Mouse (Mus musculus): ENCODE measurements around the gene H2-DMb2. TPM values are rescaled to one million over a fixed set of nuclear protein-coding genes. Genes with fewer than 3 reads are reported as not detected.

The H2-DMb2 gene
- polyA plus RNA-seq, 1 experiment from 2014 or later, result 0.35 TPM

GRCm38 (mm10) chr17:34127475-34127874 is 15.6 kb upstream of the H2-DMb2 start:
- H3K27me3 ChIP-seq (replicated peaks), result peaks cover 40% of the 10 kb centered on the region
- WGBS (ENCODE audit: insufficient replicate concordance), result 10% methylated on average over 6 of the region's 6 CpGs
- H3K27ac ChIP-seq, result no peak overlapping the region
- H3K4me3 ChIP-seq, result no peak overlapping the region
- peaks cover 67% of the 10 kb centered on the region for H3K4me1 ChIP-seq
- H3K9ac ChIP-seq, result peak overlapping the region; percentile 25; the same call in 1 of the 2 replicates
- ATAC-seq, result peak; percentile 50; the same call in 1 of the 2 replicates
- H3K36me3 ChIP-seq, result no peaks in the 10 kb centered on the region
- no peaks in the 10 kb centered on the region for H3K9me3 ChIP-seq (replicated peaks)
- H3K4me2 ChIP-seq, result peak overlapping the region; percentile 13; the same call in 1 of the 2 replicates

GRCm38 (mm10) chr17:34128264-34128937 is 14.7 kb upstream of the H2-DMb2 start:
- WGBS (ENCODE audit: insufficient replicate concordance), result 26% methylated on average over 13 of the region's 13 CpGs
- no peak for ATAC-seq
- no peaks in the 10 kb centered on the region for H3K9me3 ChIP-seq (replicated peaks)
- no peak overlapping the region for H3K9ac ChIP-seq
- H3K4me1 ChIP-seq, result peaks cover 59% of the 10 kb centered on the region
- peak overlapping the region; percentile 24 for H3K4me2 ChIP-seq
- H3K27ac ChIP-seq, result no peak overlapping the region
- H3K36me3 ChIP-seq, result no peaks in the 10 kb centered on the region
- no peak overlapping the region for H3K4me3 ChIP-seq
- peaks cover 40% of the 10 kb centered on the region for H3K27me3 ChIP-seq (replicated peaks)

- H3K27me3 ChIP-seq (replicated peaks), result peaks cover 40% of the 10 kb centered on the region
- H3K27ac ChIP-seq, result no peak overlapping the region
- no peaks in the 10 kb centered on the region for H3K36me3 ChIP-seq
- WGBS (ENCODE audit: insufficient replicate concordance), result 16% methylated on average over 18 of the region's 18 CpGs
- H3K9ac ChIP-seq, result no peak overlapping the region
- H3K4me1 ChIP-seq, result peaks cover 51% of the 10 kb centered on the region
- H3K9me3 ChIP-seq (replicated peaks), result no peaks in the 10 kb centered on the region
- ATAC-seq, result no peak
- peak overlapping the region; percentile 24 for H3K4me2 ChIP-seq
- H3K4me3 ChIP-seq, result no peak overlapping the region
Measured at GRCm38 (mm10) chr17:34128944-34129791, 13.9 kb upstream of the H2-DMb2 start.

- ATAC-seq, result no peak
- Histone ChIP-seq H3K4me1 (peaks cover 41% of the 10 kb centered on the region), H3K27me3 (replicated peaks) (peaks cover 40% of the 10 kb centered on the region), H3K36me3 (no peaks in the 10 kb centered on the region), H3K9me3 (replicated peaks) (no peaks in the 10 kb centered on the region), H3K4me3 (no peak overlapping the region), H3K4me2 (no peak overlapping the region), H3K27ac (no peak overlapping the region), H3K9ac (no peak overlapping the region)
- 61% methylated on average over 19 of the region's 19 CpGs for WGBS (ENCODE audit: insufficient replicate concordance)
Measured at GRCm38 (mm10) chr17:34130073-34130947, 12.8 kb upstream of the H2-DMb2 start.

- no peak overlapping the region for H3K27ac ChIP-seq
- peaks cover 36% of the 10 kb centered on the region for H3K4me1 ChIP-seq
- WGBS (ENCODE audit: insufficient replicate concordance), result 71% methylated on average over 7 of the region's 7 CpGs
- H3K36me3 ChIP-seq, result no peaks in the 10 kb centered on the region
- no peak for ATAC-seq
- no peak overlapping the region for H3K9ac ChIP-seq
- H3K4me3 ChIP-seq, result no peak overlapping the region
- H3K9me3 ChIP-seq (replicated peaks), result no peaks in the 10 kb centered on the region
- peaks cover 53% of the 10 kb centered on the region for H3K27me3 ChIP-seq (replicated peaks)
- no peak overlapping the region for H3K4me2 ChIP-seq
Measured at GRCm38 (mm10) chr17:34131911-34132310, 11.2 kb upstream of the H2-DMb2 start.

GRCm38 (mm10) chr17:34133289-34133688 is 9.8 kb upstream of the H2-DMb2 start:
- H3K36me3 ChIP-seq, result no peaks in the 10 kb centered on the region
- H3K4me2 ChIP-seq, result no peak overlapping the region
- H3K9ac ChIP-seq, result no peak overlapping the region
- no peak overlapping the region for H3K4me3 ChIP-seq
- peaks cover 22% of the 10 kb centered on the region for H3K4me1 ChIP-seq
- H3K27me3 ChIP-seq (replicated peaks), result peaks cover 63% of the 10 kb centered on the region
- no peak for ATAC-seq
- 64% methylated on average over 11 of the region's 11 CpGs for WGBS (ENCODE audit: insufficient replicate concordance)
- H3K27ac ChIP-seq, result no peak overlapping the region
- no peaks in the 10 kb centered on the region for H3K9me3 ChIP-seq (replicated peaks)

- Histone ChIP-seq H3K36me3 (no peaks in the 10 kb centered on the region), H3K27ac (no peak overlapping the region), H3K4me1 (peaks cover 13% of the 10 kb centered on the region), H3K4me2 (no peak overlapping the region), H3K4me3 (no peak overlapping the region), H3K9ac (no peak overlapping the region), H3K9me3 (replicated peaks) (no peaks in the 10 kb centered on the region), H3K27me3 (replicated peaks) (peaks cover 63% of the 10 kb centered on the region)
- WGBS (ENCODE audit: insufficient replicate concordance), result 74% methylated on average over 3 of the region's 3 CpGs
- no peak for ATAC-seq
Measured at GRCm38 (mm10) chr17:34134451-34134850, 8.7 kb upstream of the H2-DMb2 start.

GRCm38 (mm10) chr17:34135297-34136224 is 7.5 kb upstream of the H2-DMb2 start:
- Histone ChIP-seq H3K4me2 (peak overlapping the region; percentile 65), H3K36me3 (no peaks in the 10 kb centered on the region), H3K9me3 (replicated peaks) (no peaks in the 10 kb centered on the region), H3K9ac (peak overlapping the region; percentile 37; the same call in 1 of the 2 replicates), H3K27me3 (replicated peaks) (peaks cover 63% of the 10 kb centered on the region), H3K4me3 (peak overlapping the region; percentile 35), H3K4me1 (peaks cover 22% of the 10 kb centered on the region), H3K27ac (no peak overlapping the region)
- peak; percentile 89 for ATAC-seq
- 7% methylated on average over 31 of the region's 31 CpGs for WGBS (ENCODE audit: insufficient replicate concordance)

- Histone ChIP-seq H3K4me3 (no peak overlapping the region), H3K4me1 (peaks cover 22% of the 10 kb centered on the region), H3K27me3 (replicated peaks) (peaks cover 65% of the 10 kb centered on the region), H3K9ac (no peak overlapping the region), H3K36me3 (no peaks in the 10 kb centered on the region), H3K4me2 (no peak overlapping the region), H3K27ac (no peak overlapping the region), H3K9me3 (replicated peaks) (no peaks in the 10 kb centered on the region)
- ATAC-seq, result no peak
- WGBS (ENCODE audit: insufficient replicate concordance), result 64% methylated on average over 7 of the region's 7 CpGs
Measured at GRCm38 (mm10) chr17:34137601-34138000, 5.5 kb upstream of the H2-DMb2 start.

GRCm38 (mm10) chr17:34138655-34139054 is 4.5 kb upstream of the H2-DMb2 start:
- no peak overlapping the region for H3K4me2 ChIP-seq
- H3K4me1 ChIP-seq, result peaks cover 22% of the 10 kb centered on the region
- H3K27ac ChIP-seq, result no peak overlapping the region
- H3K9ac ChIP-seq, result no peak overlapping the region
- H3K4me3 ChIP-seq, result no peak overlapping the region
- H3K36me3 ChIP-seq, result no peaks in the 10 kb centered on the region
- 77% methylated on average over 7 of the region's 7 CpGs for WGBS (ENCODE audit: insufficient replicate concordance)
- ATAC-seq, result no peak
- no peaks in the 10 kb centered on the region for H3K9me3 ChIP-seq (replicated peaks)
- peaks cover 65% of the 10 kb centered on the region for H3K27me3 ChIP-seq (replicated peaks)

GRCm38 (mm10) chr17:34139416-34139815 is 3.7 kb upstream of the H2-DMb2 start:
- WGBS (ENCODE audit: insufficient replicate concordance), result 5% methylated on average over 16 of the region's 16 CpGs
- H3K4me1 ChIP-seq, result peaks cover 22% of the 10 kb centered on the region
- no peak overlapping the region for H3K9ac ChIP-seq
- peak overlapping the region; percentile 64 for H3K4me2 ChIP-seq
- no peak for ATAC-seq
- H3K27ac ChIP-seq, result no peak overlapping the region
- no peaks in the 10 kb centered on the region for H3K36me3 ChIP-seq
- peak overlapping the region; percentile 26 for H3K4me3 ChIP-seq
- H3K9me3 ChIP-seq (replicated peaks), result no peaks in the 10 kb centered on the region
- peaks cover 65% of the 10 kb centered on the region for H3K27me3 ChIP-seq (replicated peaks)
